Mouse (Mus musculus): ENCODE data around the gene 0610040J01Rik.
"Not testable (repeated sequence)": the region's sequence is repeated elsewhere in the genome, so short reads cannot be mapped to it uniquely, and the experiment has no call there.

The 0610040J01Rik gene

GRCm38 (mm10) chr5:63831054-63831453, 18.9 kb downstream of the 0610040J01Rik start:
- DNase-seq: no peak

GRCm38 (mm10) chr5:63833955-63834354, 21.8 kb downstream of the 0610040J01Rik start:
- DNase-seq: no peak

- no peak for DNase-seq
Measured at GRCm38 (mm10) chr5:63834435-63834834, 22.3 kb downstream of the 0610040J01Rik start.

- no peak for DNase-seq
Measured at GRCm38 (mm10) chr5:63837115-63837514, 25.0 kb downstream of the 0610040J01Rik start.

- DNase-seq: no peak
Measured at GRCm38 (mm10) chr5:63837851-63838250, 25.7 kb downstream of the 0610040J01Rik start.

- DNase-seq: no peak
Measured at GRCm38 (mm10) chr5:63839801-63840416, 27.7 kb downstream of the 0610040J01Rik start.

- DNase-seq: no peak
Measured at GRCm38 (mm10) chr5:63847080-63847479, 34.9 kb downstream of the 0610040J01Rik start.

- no peak for DNase-seq
Measured at GRCm38 (mm10) chr5:63847541-63848226, 35.5 kb downstream of the 0610040J01Rik start.

- DNase-seq: no peak
Measured at GRCm38 (mm10) chr5:63858901-63859300, 46.7 kb downstream of the 0610040J01Rik start.

- no peak for DNase-seq
Measured at GRCm38 (mm10) chr5:63867421-63867820, 55.3 kb downstream of the 0610040J01Rik start.

- DNase-seq: no peak
Measured at GRCm38 (mm10) chr5:63872176-63872932, 60.2 kb downstream of the 0610040J01Rik start.

- DNase-seq: no peak
Measured at GRCm38 (mm10) chr5:63874880-63875279, 62.7 kb downstream of the 0610040J01Rik start.

- DNase-seq: no peak
Measured at GRCm38 (mm10) chr5:63876081-63876480, 63.9 kb downstream of the 0610040J01Rik start.

- no peak for DNase-seq
Measured at GRCm38 (mm10) chr5:63879026-63879425, 66.9 kb downstream of the 0610040J01Rik start.

- DNase-seq: no peak
Measured at GRCm38 (mm10) chr5:63886292-63886691, 74.1 kb downstream of the 0610040J01Rik start.

- no peak for DNase-seq
Measured at GRCm38 (mm10) chr5:63886709-63887108, 74.5 kb downstream of the 0610040J01Rik start.

GRCm38 (mm10) chr5:63887111-63887510, 74.9 kb downstream of the 0610040J01Rik start:
- DNase-seq: no peak

GRCm38 (mm10) chr5:63891241-63891640, 79.1 kb downstream of the 0610040J01Rik start:
- DNase-seq: no peak

- DNase-seq: no peak
Measured at GRCm38 (mm10) chr5:63891912-63892311, 79.7 kb downstream of the 0610040J01Rik start.

- not testable (repeated sequence) for DNase-seq
Measured at GRCm38 (mm10) chr5:63897001-63897819, 85.0 kb downstream of the 0610040J01Rik start.

- no peak for DNase-seq
Measured at GRCm38 (mm10) chr5:63897820-63898110, 85.6 kb downstream of the 0610040J01Rik start.

- DNase-seq: no peak
Measured at GRCm38 (mm10) chr5:63903329-63903728, 91.2 kb downstream of the 0610040J01Rik start.

Data from right cerebral cortex, postnatal 14 days (tissue).